Mouse (Mus musculus): ENCODE results near the gene Grin1.

The Grin1 gene

DNA sequence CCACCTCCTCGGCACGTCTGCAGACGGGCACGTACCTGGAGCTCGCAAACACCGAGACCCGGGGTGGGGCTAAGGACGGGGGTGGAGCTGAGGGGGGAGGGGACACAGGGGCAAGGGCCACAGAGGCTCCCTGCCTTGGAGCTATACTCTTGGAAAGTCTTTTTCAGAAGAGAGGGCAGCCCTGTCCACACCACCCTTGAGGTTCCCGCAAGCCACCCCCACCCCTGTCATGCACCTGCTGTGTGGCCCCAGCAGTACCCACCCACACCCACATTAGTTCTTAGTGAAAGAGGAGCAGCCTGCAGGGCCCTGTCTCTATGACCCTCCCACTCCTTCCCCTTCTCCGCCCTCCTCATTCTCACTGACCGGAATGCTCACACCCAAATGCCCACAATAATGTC lies 7.5 kb downstream of the Grin1 start:
- no peak for DNase-seq

DNA sequence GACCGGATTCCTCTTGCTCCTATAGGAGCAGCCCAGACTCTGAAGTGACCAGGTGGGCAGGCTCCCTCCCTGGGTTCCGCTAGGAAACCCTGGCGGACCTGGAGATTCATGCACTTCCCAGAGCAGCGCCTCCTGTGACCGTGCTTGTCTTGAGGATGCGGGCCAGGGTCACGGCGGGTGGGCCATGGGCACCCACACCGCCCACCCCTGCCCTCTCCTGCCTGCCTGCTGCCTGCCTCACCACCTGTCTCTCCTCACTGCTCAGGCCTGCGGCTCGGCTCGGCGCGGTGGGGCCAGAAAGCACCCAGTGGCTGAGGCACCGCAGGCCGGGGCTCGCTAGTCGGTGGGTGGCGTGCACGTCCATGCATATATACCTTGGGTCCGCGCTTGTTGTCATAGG lies 8.0 kb downstream of the Grin1 start:
- DNase-seq = peak; percentile 61 to 67

DNA sequence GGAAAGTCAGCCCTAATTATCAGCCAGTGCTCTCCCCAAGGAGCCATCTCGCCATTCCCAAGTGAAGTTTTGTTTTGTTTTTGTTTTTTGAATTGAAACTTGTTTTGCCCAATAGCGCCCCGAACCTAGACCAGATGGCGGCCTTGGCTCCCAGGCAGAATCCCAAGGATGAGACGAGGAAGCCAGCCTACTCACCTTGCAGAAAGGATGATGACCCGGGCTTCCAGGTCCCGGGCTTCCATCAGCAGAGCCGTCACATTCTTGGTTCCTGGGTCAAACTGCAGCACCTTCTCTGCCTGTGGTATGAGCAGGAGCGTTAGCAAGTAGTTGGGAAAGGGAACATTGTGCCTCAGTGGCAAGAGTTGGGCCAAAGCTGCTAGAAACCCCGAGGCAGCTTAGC lies 8.8 kb downstream of the Grin1 start:
- peak; percentile 63 to 64 for DNase-seq

DNA sequence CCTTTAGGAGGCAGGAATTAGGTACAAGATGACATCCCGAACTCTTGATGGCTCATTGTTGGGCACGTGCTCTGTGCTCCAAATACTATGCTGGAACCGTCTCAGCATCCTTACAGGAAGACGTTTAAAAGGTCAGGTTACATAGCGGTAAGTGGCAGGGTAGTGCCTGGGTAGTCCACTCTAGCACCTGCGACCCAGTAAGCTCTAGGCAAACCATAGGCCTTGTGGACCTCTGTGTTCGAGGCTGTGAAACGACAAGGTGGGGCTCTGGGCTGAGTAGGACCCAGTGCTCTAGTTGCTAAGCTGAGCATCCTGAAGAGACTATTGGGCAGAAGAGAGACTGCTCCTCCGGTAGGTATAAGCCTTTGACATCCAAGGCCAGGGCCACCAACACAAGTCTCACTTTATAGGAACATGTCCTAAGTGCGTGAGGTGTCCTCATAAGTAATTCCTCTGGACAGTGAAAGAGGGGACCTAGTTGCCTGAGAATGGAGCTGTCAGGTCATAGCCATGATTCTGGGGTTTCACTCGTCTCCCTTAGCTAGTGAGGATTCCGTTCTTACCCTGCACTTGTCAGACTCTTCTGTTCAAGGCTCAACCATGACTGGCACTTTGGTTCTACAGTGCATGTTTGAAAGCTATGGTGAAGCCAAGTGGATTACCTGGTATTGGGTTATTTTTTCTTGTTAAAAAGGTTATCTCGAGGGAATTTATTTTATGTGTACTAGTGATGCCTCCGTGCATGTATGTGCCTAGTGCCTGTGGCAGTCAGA lies 13.2 kb downstream of the Grin1 start:
- peak in 1 of 2 experiments; percentile 38 for DNase-seq

DNA sequence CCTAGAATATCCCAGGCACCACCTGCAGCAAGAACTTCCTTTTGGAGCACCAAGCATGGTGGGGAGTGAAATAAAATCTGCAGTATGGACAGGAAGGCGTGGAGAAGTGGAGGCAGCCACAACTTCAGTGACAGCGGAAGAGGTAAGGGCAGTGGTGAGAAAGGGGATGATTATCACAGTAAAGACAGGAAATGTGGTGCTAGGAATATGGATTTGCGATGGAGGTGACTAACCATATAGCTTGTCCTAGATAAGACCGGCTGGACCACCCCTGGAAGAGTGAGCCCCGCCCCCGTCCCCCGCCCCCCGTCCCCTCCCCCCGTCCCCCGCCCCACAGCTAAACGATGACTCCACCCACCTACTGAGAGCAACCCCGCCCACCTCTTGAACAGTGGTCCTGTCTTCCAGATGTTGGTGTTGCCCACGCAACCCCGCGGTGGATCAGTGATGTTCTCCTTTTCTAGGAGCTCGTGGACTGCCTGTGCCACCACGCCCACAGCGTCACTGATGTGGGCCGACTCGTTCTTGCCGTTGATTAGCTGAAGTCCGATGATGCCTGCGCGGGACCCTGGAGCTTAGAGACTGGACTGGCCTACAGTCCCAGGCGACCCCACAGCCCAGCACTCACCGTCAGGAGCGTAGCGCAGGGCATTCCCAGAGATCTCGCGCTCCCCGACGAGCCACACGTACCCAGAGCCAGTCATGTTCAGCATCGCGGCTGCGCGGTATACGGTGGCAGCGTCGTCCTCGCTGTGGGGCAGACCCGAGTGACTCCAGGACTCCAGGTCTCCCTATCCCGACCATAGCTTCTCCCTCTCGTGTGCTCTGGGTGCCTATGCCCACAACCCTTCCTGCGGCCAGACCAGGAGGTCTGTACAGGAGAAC lies 14.1 kb downstream of the Grin1 start:
- peak in 1 of 2 experiments; percentile 51 for DNase-seq

DNA sequence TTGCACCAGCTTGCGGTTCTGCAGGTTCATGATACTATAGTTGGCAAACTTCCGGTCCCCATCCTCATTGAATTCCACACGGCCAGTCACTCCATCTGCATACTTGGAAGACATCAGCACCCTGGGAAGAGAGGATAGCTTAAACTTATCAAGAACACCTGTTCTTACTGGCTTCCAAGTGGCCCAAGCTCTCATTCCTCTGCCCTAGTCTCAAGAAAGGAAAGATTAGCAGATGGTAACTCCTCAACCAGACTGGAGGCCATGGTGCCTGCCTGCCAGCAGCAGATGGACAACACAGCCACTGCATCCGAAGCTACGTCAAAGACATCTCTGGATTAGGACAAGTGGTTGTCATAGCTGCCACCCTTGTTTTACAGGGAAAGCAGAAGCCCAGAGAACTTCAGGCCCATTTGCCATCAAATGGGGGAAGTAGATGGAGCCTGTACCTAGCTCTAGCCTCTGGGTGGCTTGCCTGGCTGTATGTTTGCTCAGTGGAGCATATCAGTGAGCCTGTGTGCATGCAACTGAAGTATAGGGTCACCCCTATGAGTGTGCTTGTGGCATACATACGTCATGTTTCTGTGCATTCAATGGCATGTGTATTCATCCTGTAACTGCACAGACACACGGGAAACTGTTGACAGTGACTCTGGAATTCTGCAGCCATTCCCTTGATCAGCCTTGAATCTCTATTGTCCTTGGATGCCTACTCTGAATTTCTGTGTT lies 14.9 kb downstream of the Grin1 start:
- DNase-seq = peak; percentile 77 to 81

DNA sequence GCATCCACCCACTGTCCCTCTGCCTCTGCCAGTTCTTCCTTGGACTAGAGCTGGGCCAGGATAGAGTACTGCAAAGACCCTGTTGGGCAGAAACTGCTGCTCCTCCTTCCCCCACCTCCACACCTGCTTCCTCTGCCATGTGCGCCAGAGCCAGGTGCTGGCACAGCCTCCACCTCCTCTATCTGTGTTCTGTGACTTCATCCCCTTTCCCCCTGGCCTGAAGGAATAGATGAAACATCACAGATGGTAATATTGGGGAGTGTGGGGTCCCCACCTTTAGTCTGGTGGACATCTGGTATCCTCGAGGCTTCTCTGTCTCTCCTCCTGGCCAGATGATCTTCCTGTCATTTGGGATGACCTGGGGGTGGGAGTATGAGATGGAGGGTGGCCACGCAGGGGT lies 15.5 kb downstream of the Grin1 start:
- no peak for DNase-seq

DNA sequence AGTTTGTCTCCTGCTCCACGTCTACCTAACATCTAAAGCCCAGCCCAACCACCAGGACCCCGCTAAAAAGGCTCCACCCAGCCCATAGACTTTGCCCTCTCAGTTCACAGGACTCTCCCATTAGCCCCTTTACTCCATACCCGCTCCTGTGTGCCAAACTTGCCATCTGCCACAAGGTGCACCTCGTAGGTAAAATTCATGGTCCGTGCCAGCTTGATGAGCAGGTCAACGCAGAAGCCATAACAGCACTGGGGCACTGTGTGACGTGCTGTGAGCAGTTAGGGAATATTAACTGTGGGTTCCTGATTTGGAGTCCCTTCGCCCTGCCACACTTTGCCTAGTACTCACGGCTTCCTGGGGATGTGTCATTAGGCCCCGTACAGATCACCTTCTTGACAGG lies 20.9 kb downstream of the Grin1 start:
- peak; percentile 66 to 73 for DNase-seq

DNA sequence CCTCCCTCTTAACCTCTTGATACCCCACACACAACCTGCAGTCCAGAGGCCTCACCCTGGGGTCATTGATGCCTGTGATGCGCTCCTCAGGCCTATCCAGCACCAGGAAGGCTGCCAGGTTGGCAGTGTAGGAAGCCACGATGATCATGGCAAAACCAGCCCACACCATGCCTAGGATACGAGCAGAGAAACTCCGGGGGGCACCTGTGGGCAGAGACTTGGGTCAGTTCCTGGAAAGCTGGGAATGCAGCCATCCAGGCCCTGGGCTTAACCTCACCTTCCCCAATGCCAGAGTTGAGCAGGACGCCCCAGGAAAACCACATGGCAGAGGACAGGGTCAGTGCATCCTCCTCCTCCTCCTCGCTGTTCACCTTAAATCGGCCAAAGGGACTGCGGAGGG lies 21.9 kb downstream of the Grin1 start:
- DNase-seq = peak; percentile 51 to 66

DNA sequence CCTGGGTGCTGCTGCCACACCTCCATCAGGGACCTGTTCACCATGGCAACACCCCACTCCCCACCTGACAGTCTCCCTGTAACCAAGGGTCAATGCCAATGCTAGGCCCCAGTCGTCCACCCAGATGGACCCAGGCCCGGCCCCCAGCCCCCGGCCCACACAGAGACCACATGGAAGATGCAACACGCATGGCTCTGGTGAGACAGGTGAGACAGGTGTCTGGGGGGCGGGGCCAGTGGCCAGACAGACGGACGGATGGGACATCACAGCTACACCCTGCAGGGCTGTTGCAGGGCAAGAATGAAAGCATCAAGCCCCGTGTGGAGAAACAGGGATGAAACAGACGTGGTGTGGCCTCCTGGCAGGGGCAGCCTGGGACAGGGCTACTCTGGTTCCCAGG lies 25.3 kb downstream of the Grin1 start:
- peak; percentile 38 to 59 for DNase-seq

DNA sequence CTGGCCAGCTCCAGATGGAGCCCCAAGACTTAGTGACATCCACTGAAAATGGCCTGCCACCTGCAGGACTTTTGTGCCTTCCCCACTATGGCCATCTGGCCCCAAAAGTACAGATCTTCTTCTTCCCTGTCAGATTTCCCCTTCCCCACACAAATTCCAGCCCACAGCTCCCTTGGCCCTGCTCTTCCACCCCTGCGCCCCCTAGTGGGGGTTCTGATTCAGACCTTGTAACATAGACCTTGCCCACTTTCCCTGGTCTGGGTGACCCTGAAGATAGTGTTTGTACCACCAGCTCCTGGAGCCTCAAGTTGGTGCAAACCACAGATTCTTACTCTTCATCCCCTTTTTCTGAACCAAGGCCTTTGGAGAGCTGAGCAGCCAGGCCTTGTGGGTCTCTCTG lies 26.1 kb downstream of the Grin1 start:
- peak; percentile 86 to 93 for DNase-seq

DNA sequence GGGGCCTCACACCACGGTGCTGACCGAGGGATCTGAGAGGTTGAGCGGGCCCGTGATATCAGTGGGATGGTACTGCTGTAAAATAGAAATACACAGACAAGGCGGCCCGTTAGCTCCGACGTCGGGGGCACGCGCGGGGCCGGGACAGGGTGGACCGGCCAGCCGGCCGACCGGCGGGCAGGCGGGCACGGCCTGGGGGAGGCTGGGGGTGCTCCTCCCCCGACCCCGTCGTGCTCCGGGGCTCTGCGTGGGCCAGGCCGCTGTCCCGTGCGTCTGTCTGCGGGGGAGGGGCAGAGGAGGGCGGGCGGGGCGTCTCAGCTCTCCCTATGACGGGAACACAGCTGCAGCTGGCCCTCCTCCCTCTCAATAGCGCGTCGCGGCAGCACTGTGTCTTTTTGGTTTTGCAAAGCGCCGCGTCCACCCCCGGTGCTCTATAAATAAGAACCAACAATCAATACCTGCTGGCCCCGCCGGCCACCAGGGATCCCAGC lies 26.9 kb downstream of the Grin1 start:
- DNase-seq = peak in 1 of 2 experiments; percentile 61

DNA sequence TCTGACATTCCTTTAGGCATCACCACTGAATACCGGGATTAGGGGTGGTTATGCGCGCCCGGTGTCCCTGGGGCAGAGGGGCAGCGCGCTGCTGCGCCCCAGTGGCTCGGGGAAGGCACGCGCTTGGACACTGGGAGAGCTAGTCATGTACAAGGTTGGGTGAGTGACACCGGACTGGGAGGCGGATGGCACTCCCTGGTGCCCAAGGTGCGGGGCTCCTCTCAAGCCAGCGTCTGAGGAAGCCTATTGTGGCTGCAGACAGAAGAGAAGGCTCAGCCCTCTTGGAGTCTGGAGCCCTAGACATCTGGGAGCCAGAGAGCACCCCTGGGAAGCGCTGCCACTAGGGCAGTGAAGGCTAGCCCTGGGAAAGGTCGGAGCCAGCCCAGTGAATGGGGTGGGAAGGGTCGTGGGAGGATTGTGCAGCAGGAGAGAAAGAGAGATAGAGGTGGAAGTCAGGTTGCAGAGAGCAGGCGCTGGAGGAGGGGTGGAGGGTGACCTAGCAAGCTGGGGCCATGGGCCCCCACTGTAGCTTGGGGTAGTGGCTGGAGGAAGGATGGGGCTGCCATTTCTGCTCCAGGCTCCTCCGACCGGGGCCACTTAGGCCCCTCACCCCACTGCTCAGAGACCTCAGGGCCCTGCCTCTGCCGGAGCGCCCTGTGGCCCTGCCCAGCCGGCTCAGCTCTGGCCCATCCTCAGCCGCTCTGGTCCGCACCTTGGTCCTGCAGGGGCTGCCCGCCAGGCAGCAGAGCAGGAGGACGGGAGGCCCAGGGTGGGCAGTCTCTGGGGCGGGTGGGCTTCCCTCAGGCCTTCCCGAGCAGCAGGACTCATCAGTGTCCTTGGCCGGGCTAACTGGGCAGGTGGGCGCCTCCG lies 27.6 kb downstream of the Grin1 start:
- DNase-seq = peak; percentile 62 to 63

DNA sequence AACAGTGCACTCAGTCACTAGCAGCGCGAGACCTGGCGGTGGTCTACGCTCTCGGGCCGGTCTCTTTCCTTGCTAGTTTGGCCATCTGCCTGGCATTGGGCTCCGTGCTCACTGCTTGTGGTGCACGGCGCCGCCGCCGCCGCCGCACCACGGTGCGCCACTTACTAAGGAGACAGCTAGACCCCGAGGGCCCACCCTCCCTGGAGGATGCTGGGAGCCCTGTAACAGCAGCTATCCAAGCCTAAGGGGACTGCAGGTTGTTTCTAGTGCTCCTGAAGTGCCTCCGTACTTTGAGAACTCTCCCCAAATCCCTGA lies 28.2 kb downstream of the Grin1 start:
- peak; percentile 82 to 84 for DNase-seq

DNA sequence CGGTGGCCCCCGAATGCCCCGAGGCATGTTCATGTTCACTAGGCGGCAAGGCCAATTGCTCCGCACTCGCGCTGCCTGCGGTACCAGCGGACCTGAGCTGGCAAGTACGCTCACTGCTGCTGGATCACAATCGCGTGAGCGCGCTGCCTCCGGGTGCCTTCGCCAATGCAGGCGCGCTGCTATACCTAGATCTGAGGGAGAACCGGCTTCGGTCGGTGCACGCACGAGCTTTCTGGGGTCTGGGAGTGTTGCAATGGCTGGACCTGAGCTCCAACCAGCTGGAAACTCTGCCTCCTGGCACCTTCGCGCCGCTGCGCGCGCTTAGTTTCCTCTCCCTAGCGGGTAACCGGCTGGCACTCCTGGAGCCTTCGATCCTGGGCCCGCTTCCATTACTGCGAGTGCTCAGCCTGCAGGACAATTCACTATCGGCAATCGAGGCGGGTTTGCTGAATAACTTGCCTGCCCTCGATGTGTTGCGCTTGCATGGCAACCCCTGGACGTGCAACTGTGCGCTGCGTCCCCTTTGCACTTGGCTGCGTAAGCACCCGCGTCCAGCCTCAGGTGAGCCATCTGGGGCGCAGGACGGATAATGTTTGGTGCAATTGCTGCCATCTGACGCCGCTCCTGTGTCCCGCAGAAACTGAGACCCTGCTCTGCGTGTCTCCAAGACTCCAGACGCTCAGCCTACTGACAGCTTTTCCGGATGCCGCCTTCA lies 28.7 kb downstream of the Grin1 start:
- DNase-seq = peak; percentile 83 to 86

DNA sequence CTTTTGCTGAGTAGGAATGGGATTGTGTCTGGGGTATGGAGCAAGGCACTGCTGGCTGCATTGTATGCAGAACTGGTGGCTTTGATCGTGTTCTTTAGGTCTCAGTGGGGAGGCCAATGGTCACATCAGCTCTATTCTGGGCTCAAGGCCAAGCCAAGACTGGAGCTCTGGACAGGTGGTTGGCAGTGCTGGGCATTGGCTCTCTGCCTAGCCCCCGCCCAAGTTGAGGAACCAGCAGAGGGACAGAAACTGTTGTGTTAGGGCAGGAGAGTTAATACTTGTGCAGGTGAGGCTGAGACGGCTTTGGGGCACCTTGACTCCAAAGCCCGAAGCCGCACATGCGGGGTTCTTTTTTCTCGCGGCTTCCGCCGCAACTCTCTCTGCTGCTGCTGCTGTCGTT lies 29.3 kb downstream of the Grin1 start, which contains the start of gene Lrrc26:
Gene Lrrc26, plus strand, starts transcription at position 265 of the 400 bp plus-strand sequence.
- peak; percentile 82 to 88 for DNase-seq

DNA sequence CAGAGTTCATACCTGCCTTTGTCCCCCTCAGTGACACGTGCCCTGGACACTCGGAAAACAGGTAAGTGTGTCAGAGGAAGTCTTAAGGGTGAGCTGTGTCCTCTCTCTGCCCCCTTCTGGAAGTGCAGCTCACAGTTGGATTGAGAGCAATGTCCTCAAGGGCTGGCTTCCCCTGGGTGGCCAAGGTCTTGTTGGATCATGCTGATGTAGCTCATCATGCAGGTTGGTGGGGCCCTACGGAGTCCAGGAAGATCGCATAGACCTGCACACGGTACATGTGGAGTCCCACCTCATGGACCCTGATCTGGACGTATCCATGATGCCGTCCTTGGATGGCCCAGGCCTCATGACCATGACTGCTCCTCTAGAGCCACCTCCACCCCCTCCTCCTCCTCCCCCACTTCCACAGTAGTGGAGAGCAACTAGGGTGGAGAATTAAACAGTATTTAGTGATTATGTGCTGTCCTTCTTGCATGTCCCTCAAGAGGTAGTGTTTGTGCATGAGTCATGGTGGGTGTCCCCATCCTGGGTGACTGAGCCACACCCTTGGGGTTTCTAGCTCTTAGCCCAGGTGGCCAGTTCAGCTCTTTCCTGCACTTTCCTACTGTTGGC lies 30.1 kb downstream of the Grin1 start:
- peak; percentile 44 to 54 for DNase-seq

DNA sequence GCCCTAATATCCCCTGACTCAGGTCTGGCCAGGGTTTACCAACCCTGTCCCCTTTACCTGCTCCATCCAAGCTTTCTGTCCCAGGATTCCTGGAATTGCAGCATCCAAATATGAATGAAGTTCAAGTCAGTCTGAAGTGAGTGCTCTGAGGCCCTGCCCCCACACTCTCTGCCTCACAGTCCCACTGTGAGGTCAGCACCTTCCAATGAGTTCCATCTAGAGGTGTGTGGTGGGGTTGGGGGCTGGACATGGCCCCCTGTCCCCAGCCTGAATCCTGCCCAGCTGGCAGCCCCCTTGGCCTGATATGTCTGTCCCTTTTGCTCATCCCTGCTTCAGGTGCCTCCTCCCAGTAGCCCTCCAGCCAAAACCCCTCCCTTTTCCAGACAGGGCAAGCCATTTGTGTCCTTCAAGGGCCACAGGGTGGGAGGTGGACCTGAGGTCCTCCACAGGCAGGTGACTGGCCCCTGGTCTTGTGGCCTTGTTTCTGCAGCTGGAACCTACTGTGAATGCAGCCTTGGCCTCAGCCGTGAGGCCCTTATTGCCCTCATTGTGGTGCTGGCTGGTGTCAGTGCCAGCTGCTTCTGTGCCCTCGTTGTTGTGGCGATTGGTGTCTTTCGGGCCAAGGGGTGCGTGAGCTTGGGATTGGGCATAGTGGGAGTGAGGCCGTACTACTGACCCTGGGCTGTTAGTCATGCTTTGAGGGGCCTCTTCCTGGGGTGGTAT lies 30.9 kb downstream of the Grin1 start, which contains the start of gene Tmem210:
Gene Tmem210, plus strand, starts transcription at position 219 of the 723 bp plus-strand sequence.
- peak in 1 of 2 experiments; percentile 51 for DNase-seq

DNA sequence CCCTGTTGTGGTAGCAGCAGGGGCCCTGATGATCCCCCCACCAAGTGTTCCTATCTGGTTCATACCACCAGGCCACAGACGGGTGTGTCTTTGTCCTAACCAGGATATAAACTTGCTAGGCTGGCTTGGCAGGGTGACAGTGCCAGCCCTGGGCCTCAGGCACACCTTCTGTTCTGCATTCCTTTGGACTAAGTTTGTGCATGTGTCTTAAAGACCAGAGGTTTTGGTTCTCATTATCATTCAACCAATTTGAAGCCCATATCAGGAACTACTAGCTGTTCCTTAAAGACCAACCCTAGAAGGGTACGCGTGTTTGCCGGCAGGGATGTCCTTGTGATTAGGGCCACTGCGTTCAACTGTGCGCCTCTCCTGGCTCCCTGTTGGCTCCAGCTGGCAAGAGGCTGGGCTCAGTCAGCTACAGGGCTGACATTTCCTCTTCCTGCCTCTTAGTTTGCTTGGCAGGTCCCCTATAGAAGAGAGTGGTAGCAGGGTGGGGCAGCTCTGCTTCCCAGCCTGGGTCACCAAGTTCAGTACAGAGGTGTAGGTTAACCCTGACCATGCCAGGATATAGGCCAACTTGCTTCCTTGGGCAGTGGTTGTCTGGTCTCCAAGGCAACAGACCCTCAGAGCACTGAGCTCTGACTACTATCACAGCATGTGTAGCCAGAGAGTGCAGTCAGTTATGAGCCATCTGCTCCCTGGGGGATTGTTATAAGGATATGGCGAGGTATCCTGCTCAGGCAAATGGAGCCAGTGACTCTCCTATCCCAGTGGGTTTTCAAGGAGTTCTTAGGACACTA lies 31.9 kb downstream of the Grin1 start:
- DNase-seq = peak; percentile 74 to 76
